Mouse (Mus musculus) c-Kit-positive CD71-negative TER-119-negative erythroid progenitor cells, embryonic 14.5 days (primary cell): ENCODE measurements around the gene Asb17.

Experiments used
- DNase-seq: peaks from one replicate; pipeline ENCODE4 v3.0.0-alpha.2; 2013; ENCODE audit warnings: low read depth

Asb17 gene

DNA sequence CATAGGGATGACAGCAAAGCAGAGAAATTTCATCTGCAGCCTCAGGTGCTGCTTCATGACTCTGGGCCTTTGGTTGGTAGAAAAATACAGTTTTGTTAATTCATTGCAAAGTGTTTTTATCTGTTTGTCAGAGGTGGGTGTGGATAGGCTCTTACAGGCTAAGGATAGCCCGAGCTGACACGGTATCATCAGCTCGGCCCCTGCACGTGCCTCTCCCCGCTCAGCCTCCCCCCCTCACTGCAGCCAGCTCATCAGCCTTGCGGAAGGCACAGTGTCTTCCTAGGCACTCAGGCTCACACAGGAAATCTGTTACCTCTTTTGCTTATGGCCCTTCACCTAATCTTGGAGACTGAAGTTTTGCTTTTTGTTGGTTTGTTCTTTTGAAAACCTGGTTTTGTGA lies 44.1 kb downstream of the Asb17 start:
- no peak for DNase-seq

DNA sequence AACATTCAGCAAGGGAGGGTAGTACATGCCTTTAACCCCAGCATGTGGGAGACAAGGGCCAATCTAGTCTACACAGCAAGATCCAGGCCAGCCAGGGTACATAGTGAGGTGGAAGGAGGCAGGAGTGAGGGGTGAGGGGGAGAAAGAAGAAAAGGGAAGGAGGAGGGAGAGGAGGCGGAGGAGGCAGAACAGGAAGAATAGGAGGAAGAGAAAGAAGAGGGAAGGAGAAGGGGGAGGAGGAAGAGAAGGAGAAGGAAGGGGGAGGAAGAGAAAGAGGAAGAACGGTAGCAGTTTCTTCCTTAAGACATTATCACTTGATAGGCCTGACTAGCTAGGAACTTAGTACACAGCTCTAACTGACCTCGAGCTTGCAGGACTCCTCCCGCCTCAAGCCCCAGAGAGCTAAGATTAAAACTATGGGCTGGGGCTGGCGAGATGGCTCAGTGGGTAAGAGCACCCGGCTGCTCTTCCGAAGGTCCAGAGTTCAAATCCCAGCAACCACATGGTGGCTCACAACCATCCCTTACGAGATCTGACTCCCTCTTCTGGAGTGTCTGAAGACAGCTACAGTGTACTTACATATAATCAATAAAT lies 45.3 kb downstream of the Asb17 start:
- no peak for DNase-seq

DNA sequence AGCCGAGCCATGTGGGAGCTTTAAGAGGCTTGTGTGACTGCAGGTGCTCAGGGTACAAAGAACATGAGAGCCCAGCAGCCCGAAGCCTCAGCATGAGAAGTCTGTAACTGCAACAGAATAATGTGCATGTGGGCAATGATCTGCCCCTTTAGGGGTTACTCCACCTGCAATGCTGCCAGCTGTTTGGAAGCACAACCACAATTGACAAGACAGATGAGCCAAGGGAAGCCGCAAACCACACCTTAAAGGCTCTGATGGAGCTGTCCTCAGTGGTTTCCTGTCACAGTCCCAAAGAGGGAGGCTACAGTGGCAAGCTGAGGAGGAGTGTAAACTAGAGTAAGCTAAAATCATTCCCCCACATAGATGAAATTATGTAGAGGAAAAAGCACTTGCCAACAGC lies 51.4 kb downstream of the Asb17 start:
- no peak for DNase-seq

DNA sequence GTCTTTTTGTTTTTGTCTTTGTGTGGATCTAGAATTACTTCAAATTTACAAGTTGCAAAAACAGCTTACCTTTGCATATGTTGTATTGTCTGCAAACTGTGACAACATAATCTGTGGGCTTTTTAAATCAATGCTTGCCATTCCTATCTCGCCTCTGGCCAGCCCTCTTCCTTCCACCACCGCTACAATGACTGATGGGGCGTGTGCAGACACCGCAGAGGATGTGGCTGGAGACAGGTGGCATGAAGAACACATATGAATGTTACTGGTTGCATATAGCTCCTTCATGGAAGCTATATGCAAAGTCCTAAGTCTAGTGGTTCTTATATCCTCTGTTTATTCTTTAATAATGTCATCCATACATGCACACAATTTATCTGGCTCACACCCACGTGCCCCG lies 53.2 kb downstream of the Asb17 start:
- no peak for DNase-seq

DNA sequence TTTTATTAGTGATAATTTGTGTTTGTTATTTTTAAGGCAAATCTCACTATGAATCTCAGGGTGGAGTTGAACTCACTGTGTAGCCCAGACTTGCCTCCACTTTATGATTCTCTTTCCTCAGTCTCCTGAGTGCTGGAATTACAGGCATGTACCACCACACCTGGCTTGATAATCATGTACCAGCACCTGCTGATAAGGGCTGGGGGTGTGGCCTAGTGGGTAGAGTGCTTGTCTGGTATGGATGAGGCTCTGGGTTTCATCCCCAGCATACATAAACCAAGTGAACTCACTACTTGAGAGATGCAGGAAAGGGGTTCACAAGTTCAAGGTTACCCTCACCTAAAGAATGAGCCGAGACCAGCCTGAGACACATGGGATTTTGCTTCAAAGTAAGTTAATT lies 57.9 kb downstream of the Asb17 start:
- no peak for DNase-seq

DNA sequence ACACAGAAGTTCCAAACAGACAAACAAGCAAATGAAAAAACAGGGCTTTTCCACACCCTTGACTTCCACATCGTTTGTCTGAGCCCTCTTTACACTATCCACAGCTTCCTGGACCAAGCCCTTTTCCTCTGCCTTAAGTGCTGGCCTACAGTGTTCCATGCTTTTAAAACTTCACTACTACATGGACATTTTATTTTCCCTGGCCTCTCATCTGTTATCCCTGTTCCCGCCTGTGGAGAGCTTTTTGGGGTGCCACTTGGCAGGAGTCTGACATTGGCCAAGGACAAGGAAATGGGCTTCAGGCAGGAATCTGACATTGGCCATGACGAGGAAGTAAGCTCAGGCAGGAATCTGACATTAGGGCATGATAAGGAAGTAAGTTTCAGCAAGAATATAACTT lies 58.6 kb downstream of the Asb17 start:
- no peak for DNase-seq

DNA sequence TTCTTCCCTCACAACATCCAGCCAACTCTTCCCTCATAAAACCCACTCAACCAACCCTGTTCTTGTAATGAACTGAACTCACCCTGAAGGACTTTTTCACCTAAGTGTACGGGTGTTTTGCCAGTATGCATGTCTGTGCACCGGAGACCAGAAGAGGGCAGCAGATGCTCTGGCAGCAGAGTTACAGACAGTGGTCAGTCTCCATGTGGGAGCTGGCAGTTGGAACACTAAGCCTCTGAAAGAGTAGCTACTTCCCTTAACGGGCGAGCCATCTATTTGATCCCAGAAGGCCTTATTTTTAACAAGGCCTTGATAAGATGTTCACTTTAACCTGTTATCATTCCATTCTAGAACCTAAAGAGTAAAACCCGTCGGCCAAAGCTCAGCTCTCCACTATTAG lies 60.6 kb downstream of the Asb17 start:
- DNase-seq, result no peak
